Mouse (Mus musculus) CH12.LX (cell line): Measurements from ENCODE around the gene Itga4. TPM values are rescaled to one million over a fixed set of nuclear protein-coding genes. Genes with fewer than 3 reads are reported as not detected.

ENCODE experiments used
- DNase-seq: peaks from one replicate; pipeline ENCODE4 v3.0.0-alpha.2; 2013; ENCODE audit errors: extremely low read depth
- H3K27ac ChIP-seq: 2 replicates; pipeline ENCODE4 v1.5.1; 2012; ENCODE audit warnings: low read depth, mild to moderate bottlenecking, control low read depth, moderate library complexity; ENCODE audit not compliant: insufficient read depth
- H3K27me3 ChIP-seq: replicated peaks from 2 replicates; pipeline ENCODE3; 2012; ENCODE audit warnings: inconsistent platforms
- H3K36me3 ChIP-seq, 2 experiments: replicated peaks in 1 of 2; 2 replicates each; pipeline versions ENCODE3 to v1.6.1; 2012; ENCODE audit warnings: inconsistent platforms in 1 of 2, low read length in 1 of 2, mild to moderate bottlenecking in 1 of 2, mixed read lengths in 1 of 2, moderate library complexity in 1 of 2; ENCODE audit not compliant: control insufficient read depth in 1 of 2, insufficient read depth in 1 of 2
- H3K4me1 ChIP-seq, 2 experiments: 2 replicates each; pipeline ENCODE4 v1.6.1; 2012; ENCODE audit warnings: inconsistent platforms in 1 of 2, moderate library complexity in 1 of 2; ENCODE audit not compliant: insufficient read depth in 2 of 2, control insufficient read depth in 1 of 2
- H3K4me2 ChIP-seq: 2 replicates; pipeline ENCODE4 v1.6.1; 2012; ENCODE audit warnings: low read depth, mild to moderate bottlenecking, control low read depth; ENCODE audit not compliant: poor library complexity, insufficient read depth, severe bottlenecking
- H3K4me3 ChIP-seq, 3 experiments: fragments of 150-350 bp in 1 of 3; sonication (generic) in 1 of 3; replicated peaks in 1 of 3; 2 replicates each; pipeline versions ENCODE3 to v1.5.1; 2011 to 2012; ENCODE audit warnings: low read depth in 2 of 3, low read length in 2 of 3, mild to moderate bottlenecking in 2 of 3, moderate library complexity in 2 of 3, control low read depth in 1 of 3, improper control_type of control experiment in 1 of 3, inconsistent platforms in 1 of 3, mixed read lengths in 1 of 3; ENCODE audit not compliant: poor library complexity in 1 of 3
- H3K79me2 ChIP-seq: replicated peaks from 2 replicates; pipeline ENCODE4 v1.6.1; 2012; ENCODE audit warnings: mild to moderate bottlenecking, moderate library complexity; ENCODE audit not compliant: control insufficient read depth, poor library complexity, insufficient read depth, severe bottlenecking; ENCODE audit errors: extremely low read depth
- H3K9ac ChIP-seq: 2 replicates; pipeline ENCODE4 v1.6.1; 2012; ENCODE audit warnings: low read depth, mild to moderate bottlenecking, control low read depth, moderate library complexity; ENCODE audit not compliant: insufficient read depth
- H3K9me3 ChIP-seq: replicated peaks from 2 replicates; pipeline ENCODE3; 2012; ENCODE audit warnings: low read length, inconsistent platforms, mixed read lengths
- BHLHE40 ChIP-seq: IDR thresholded peaks from 2 replicates; pipeline ENCODE4 v1.6.1; 2011; ENCODE audit warnings: mild to moderate bottlenecking, low read depth, low read length, improper control_type of control experiment
- CHD1 ChIP-seq: IDR thresholded peaks from 2 replicates; pipeline ENCODE4 v1.6.1; 2012; ENCODE audit warnings: low read depth, low read length, improper control_type of control experiment, inconsistent platforms
- CTCF ChIP-seq, 2 experiments: IDR thresholded peaks in 1 of 2; conservative IDR thresholded peaks in 1 of 2; 2 replicates each; pipeline ENCODE4 v1.5.1; 2011 to 2012; ENCODE audit warnings: low read depth in 2 of 2, low read length in 2 of 2, improper control_type of control experiment in 1 of 2, inconsistent platforms in 1 of 2, mild to moderate bottlenecking in 1 of 2, moderate library complexity in 1 of 2
- ELF1 ChIP-seq: IDR thresholded peaks from 2 replicates; pipeline ENCODE4 v1.6.1; 2014; ENCODE audit warnings: low read depth, mild to moderate bottlenecking, inconsistent platforms, low read length, improper control_type of control experiment
- EP300 ChIP-seq: IDR thresholded peaks from 2 replicates; pipeline ENCODE4 v1.6.1; 2011; ENCODE audit warnings: low read length, improper control_type of control experiment
- ETS1 ChIP-seq: conservative IDR thresholded peaks from 2 replicates; pipeline ENCODE4 v1.6.1; 2012; ENCODE audit warnings: low read depth, mild to moderate bottlenecking, inconsistent platforms, low read length, improper control_type of control experiment, moderate library complexity
- IRF4 ChIP-seq: IDR thresholded peaks from 2 replicates; pipeline ENCODE4 v1.6.1; 2014; ENCODE audit warnings: low read depth, mild to moderate bottlenecking, inconsistent platforms, low read length, improper control_type of control experiment
- JUN ChIP-seq: IDR thresholded peaks from 2 replicates; pipeline ENCODE4 v1.6.1; 2011; ENCODE audit warnings: low read depth, mild to moderate bottlenecking, low read length, improper control_type of control experiment, moderate library complexity; ENCODE audit not compliant: insufficient read depth
- JUND ChIP-seq: conservative IDR thresholded peaks from 2 replicates; pipeline ENCODE4 v1.6.1; 2011; ENCODE audit warnings: low read depth, low read length, improper control_type of control experiment
- KAT2A ChIP-seq: IDR thresholded peaks from 2 replicates; pipeline ENCODE4 v1.6.1; 2012; ENCODE audit warnings: low read length, improper control_type of control experiment, inconsistent platforms; ENCODE audit not compliant: insufficient replicate concordance
- MAX ChIP-seq: IDR thresholded peaks from 2 replicates; pipeline ENCODE4 v1.6.1; 2011; ENCODE audit warnings: low read length, improper control_type of control experiment
- MAZ ChIP-seq: IDR thresholded peaks from 2 replicates; pipeline ENCODE4 v1.6.1; 2012; ENCODE audit warnings: low read depth, mild to moderate bottlenecking, inconsistent platforms, low read length, improper control_type of control experiment, moderate library complexity
- MEF2A ChIP-seq: IDR thresholded peaks from 2 replicates; pipeline ENCODE4 v1.6.1; 2014; ENCODE audit warnings: low read depth, mild to moderate bottlenecking, inconsistent platforms, low read length, improper control_type of control experiment, borderline replicate concordance
- MXI1 ChIP-seq: IDR thresholded peaks from 2 replicates; pipeline ENCODE4 v1.6.1; 2011; ENCODE audit warnings: mild to moderate bottlenecking, low read depth, low read length, improper control_type of control experiment
- MYC ChIP-seq: IDR thresholded peaks from 2 replicates; pipeline ENCODE4 v1.6.1; 2011; ENCODE audit warnings: low read depth, mild to moderate bottlenecking, improper control_type of control experiment, low read length
- NELFE ChIP-seq: IDR thresholded peaks from 2 replicates; pipeline ENCODE4 v1.6.1; 2011; ENCODE audit warnings: low read depth, low read length, improper control_type of control experiment
- PAX5 ChIP-seq: IDR thresholded peaks from 2 replicates; pipeline ENCODE4 v1.6.1; 2012; ENCODE audit warnings: low read length, inconsistent platforms, mixed read lengths
- RAD21 ChIP-seq: IDR thresholded peaks from 2 replicates; pipeline ENCODE4 v1.6.1; 2011; ENCODE audit warnings: low read depth, mild to moderate bottlenecking, low read length, improper control_type of control experiment, moderate library complexity
- SIN3A ChIP-seq: IDR thresholded peaks from 2 replicates; pipeline ENCODE4 v1.6.1; 2012; ENCODE audit warnings: low read length, improper control_type of control experiment, inconsistent platforms
- SMC3 ChIP-seq: IDR thresholded peaks from 2 replicates; pipeline ENCODE4 v1.6.1; 2011; ENCODE audit warnings: low read depth, low read length, improper control_type of control experiment
- ZKSCAN1 ChIP-seq: IDR thresholded peaks from 2 replicates; pipeline ENCODE4 v1.6.1; 2012; ENCODE audit warnings: low read depth, inconsistent platforms, low read length, improper control_type of control experiment, borderline replicate concordance
- ZNF384 ChIP-seq: IDR thresholded peaks from 2 replicates; pipeline ENCODE4 v1.6.1; 2012; ENCODE audit warnings: low read depth, low read length, improper control_type of control experiment, inconsistent platforms
- dilution Hi-C: fragments of 300-500 bp; cut with MboI; formaldehyde crosslinking; loops from 2 replicates; pipeline ENCODE4 v1.14.3; 2020; ENCODE audit warnings: low sequenced_read_pairs; ENCODE audit not compliant: extremely low pct_unique_long_range_greater_than_20kb, extremely low pct_ligation_motif_present
- in situ Hi-C: fragments of 300-500 bp; cut with MboI; formaldehyde crosslinking; loops from 3 replicates; pipeline ENCODE4 v1.14.3; 2019; ENCODE audit warnings: low sequenced_read_pairs, low pct_ligation_motif_present, low pct_unique_long_range_greater_than_20kb, mixed read lengths
- polyA plus RNA-seq: library from polyadenylated mRNA; unstranded; fragments of >175 nt; gene quantifications from 2 replicates; pipeline ENCODE4 v1.2.1, GENCODE M21; 2012; ENCODE audit warnings: low read depth; ENCODE audit not compliant: insufficient read length
- total RNA-seq, 2 experiments: library from RNA; depleted of rRNA; stranded (reverse); fragments of 300-350 nt in 1 of 2; fragments of >200 nt in 1 of 2; gene quantifications; 2 replicates each; pipeline ENCODE4 v1.2.3; 2012 to 2014

Itga4 gene
- total and polyA plus RNA-seq, 3 experiments = 51.2 to 79.3 (median 54.3) TPM

GRCm38 (mm10) chr2:79265665-79266064, 10.4 kb downstream of the Itga4 start:
- Histone ChIP-seq H3K36me3 (peaks cover 17 to 59% of the 10 kb centered on the region in 2 experiments), H3K4me2 (peak overlapping the region; percentile 71), H3K9me3 (no peaks in the 10 kb centered on the region)
- TF ChIP-seq RAD21 (peak; percentile 67), EP300 (0 out of 2 replicates have a peak, but pooled peaks have one; percentile 17), ELF1 (0 out of 2 replicates have a peak, but pooled peaks have one; percentile 6), MXI1 (peak; percentile 62; the same call in 1 of the 2 replicates), MYC (peak; percentile 75), NELFE (peak; percentile 46; the same call in 1 of the 2 replicates), PAX5 (no peak), ZNF384 (peak; percentile 56), ZKSCAN1 (peak; percentile 92), BHLHE40 (peak; percentile 62), ETS1 (no peak), IRF4 (0 out of 2 replicates have a peak, but pooled peaks have one; percentile 24), SIN3A (peak; percentile 36; the same call in 1 of the 2 replicates), CHD1 (0 out of 2 replicates have a peak, but pooled peaks have one; percentile 49), KAT2A (no peak), MAX (peak; percentile 22; the same call in 1 of the 2 replicates), JUND (no peak), CTCF (conservative IDR thresholded peaks at IDR 0.05 in 1 of 2, IDR thresholded peaks at IDR 0.05 in 1 of 2; ENCODE audit: low read depth in 2 of 2, low read length in 2 of 2) (peak; percentile 76 to 78), SMC3 (peak; percentile 89), JUN (no peak), MEF2A (no peak), MAZ (no peak)
- TF ChIP-seq, all 38 proteins: peak for 15
- DNase-seq = peak; percentile 84
- no peak overlapping the region for H3K4me3 ChIP-seq
- in situ Hi-C loops = no loop called here
- H3K4me1 ChIP-seq = peaks cover 11 to 88% of the 10 kb centered on the region in 2 experiments
- no peaks in the 10 kb centered on the region for H3K27me3 ChIP-seq
- dilution Hi-C loops = no loop called here
- H3K9ac ChIP-seq = no peak overlapping the region; the same call in 1 of the 2 replicates
- peaks cover 85% of the 10 kb centered on the region for H3K79me2 ChIP-seq
- H3K27ac ChIP-seq = no peak overlapping the region
